Mouse (Mus musculus) cerebellum, adult 2 months (tissue): ENCODE measurements around the gene Rexo1.

Source experiments
- CTCF ChIP-seq: fragments of 200-500 bp; IDR thresholded peaks from 2 replicates; pipeline ENCODE4 v1.5.1; 2011; ENCODE audit warnings: low read depth, mild to moderate bottlenecking, control low read depth, low read length, moderate library complexity, borderline replicate concordance; ENCODE audit not compliant: insufficient read depth
- POLR2A ChIP-seq: fragments of 200-500 bp; IDR thresholded peaks from 2 replicates; pipeline ENCODE4 v1.6.1; 2011; ENCODE audit warnings: low read length, control low read depth, borderline replicate concordance; ENCODE audit not compliant: insufficient read depth

- TF ChIP-seq CTCF (no peak), POLR2A (no peak)
Observed at GRCm38 (mm10) chr10:80603364-80603763, 42.0 kb upstream of the Rexo1 start.
